Mouse (Mus musculus) limb, embryonic 13.5 days (tissue): Measurements from ENCODE around the gene Ddrgk1. TPM values are rescaled to one million over a fixed set of nuclear protein-coding genes. Genes with fewer than 3 reads are reported as not detected.

ENCODE experiments used
- ATAC-seq: fragments of 200-750 bp; cut with Nextera tagmentation; 2 replicates; pipeline ENCODE4 v1.8.0; 2017; ENCODE audit warnings: low read depth, moderate number of reproducible peaks, moderate TSS enrichment; ENCODE audit not compliant: low FRiP score
- H3K27ac ChIP-seq: fragments of 300-500 bp; sonication (generic); 2 replicates; pipeline ENCODE4 v1.5.1; 2015; ENCODE audit warnings: inconsistent platforms, mild to moderate bottlenecking, moderate library complexity
- H3K27me3 ChIP-seq: fragments of 300-500 bp; sonication (generic); 2 replicates; pipeline ENCODE4 v1.6.1; 2015; ENCODE audit warnings: mild to moderate bottlenecking, inconsistent platforms
- H3K36me3 ChIP-seq: fragments of 300-500 bp; sonication (generic); 2 replicates; pipeline ENCODE4 v1.6.1; 2015; ENCODE audit warnings: inconsistent platforms, mild to moderate bottlenecking, moderate library complexity
- H3K4me1 ChIP-seq: fragments of 300-500 bp; sonication (generic); 2 replicates; pipeline ENCODE4 v1.6.1; 2015; ENCODE audit warnings: inconsistent platforms
- H3K4me2 ChIP-seq: fragments of 300-500 bp; sonication (generic); replicated peaks from 2 replicates; pipeline ENCODE4 v1.6.1; 2015; ENCODE audit warnings: inconsistent platforms, mild to moderate bottlenecking, moderate library complexity
- H3K4me3 ChIP-seq: fragments of 300-500 bp; sonication (generic); 2 replicates; pipeline ENCODE4 v1.5.1; 2015; ENCODE audit warnings: moderate library complexity, mild to moderate bottlenecking, inconsistent platforms
- H3K9ac ChIP-seq: fragments of 300-500 bp; sonication (generic); 2 replicates; pipeline ENCODE4 v1.6.1; 2015; ENCODE audit warnings: mild to moderate bottlenecking, inconsistent platforms
- H3K9me3 ChIP-seq: fragments of 300-500 bp; sonication (generic); 2 replicates; pipeline ENCODE4 v1.6.1; 2016; ENCODE audit warnings: inconsistent platforms
- WGBS: fragments of 180-500 bp; shearing (Covaris S2); methylation state at CpG from one replicate; pipeline ENCODE4 v1.1.7; 2015; 5-methylcytosine and 5-hydroxymethylcytosine counted together
- polyA plus RNA-seq: library from polyadenylated mRNA; unstranded; fragments of >200 nt; fragmentation: Nextera tagmentation; extraction: Ambion mirVana; gene quantifications from 2 replicates; pipeline ENCODE4 v1.2.1, GENCODE M21; 2015

The Ddrgk1 gene
- polyA plus RNA-seq, 1 experiment from 2014 or later, result 64.3 TPM

DNA sequence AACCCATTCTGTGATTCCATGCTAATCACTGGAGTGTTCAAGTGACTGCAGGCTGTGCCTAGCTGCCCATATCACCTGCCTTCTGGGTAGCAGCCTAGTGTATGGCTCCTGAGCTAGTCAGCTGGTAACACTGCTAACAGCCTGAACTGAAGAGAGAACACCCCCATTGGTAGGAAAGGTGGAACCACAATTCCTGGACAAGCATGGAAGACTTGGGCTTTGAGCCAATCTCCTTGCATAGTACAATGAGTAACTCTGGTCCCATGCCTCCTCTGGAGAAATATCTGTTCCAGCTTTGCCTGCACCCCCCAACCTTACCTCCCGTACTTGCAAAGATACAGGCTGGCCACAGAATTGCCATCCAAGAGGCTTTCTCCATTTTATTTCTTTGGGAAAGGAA lies 32.0 kb downstream of the Ddrgk1 start:
- H3K36me3 ChIP-seq, result peaks cover 9% of the 10 kb centered on the region
- no peak overlapping the region for H3K27ac ChIP-seq
- H3K9ac ChIP-seq, result no peak overlapping the region
- peaks cover 49% of the 10 kb centered on the region for H3K27me3 ChIP-seq
- WGBS, result 66% methylated on average over 1 of the region's 1 CpGs
- no peaks in the 10 kb centered on the region for H3K9me3 ChIP-seq
- no peak for ATAC-seq
- H3K4me1 ChIP-seq, result peaks cover 28% of the 10 kb centered on the region
- H3K4me3 ChIP-seq, result no peak overlapping the region
- no peak overlapping the region for H3K4me2 ChIP-seq

DNA sequence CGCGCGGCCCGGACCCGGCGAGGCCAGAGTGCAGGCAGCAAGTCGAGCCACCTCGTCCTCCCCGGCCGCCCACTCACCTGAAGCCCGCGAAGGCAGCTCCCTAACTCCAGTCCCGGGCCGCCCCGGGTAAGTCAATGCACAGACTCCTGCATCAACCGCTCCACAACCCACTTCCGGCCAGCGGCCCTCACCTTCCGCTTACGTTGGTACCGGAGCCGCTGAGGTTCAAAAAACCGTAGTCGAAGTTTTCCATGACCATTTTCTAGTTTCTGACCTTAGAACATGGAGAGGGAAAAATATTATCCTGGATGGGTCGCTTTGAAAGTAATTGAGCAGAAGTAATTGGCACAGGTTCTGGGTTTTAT lies 34.6 kb downstream of the Ddrgk1 start, which contains the start of the genes Fastkd5 and Ubox5:
TSS of gene Fastkd5 (minus strand) at position 189 of the 365 bp plus-strand sequence.
TSS of gene Ubox5 (minus strand) at position 200 of the 365 bp plus-strand sequence.
- peak within 1 kb of the TSS; percentile 99 for H3K4me3 ChIP-seq
- ATAC-seq, result peak; percentile 87
- peak within 1 kb of the TSS; percentile 98 for H3K9ac ChIP-seq
- H3K9me3 ChIP-seq, result no peaks in the 10 kb centered on the region
- peak within 1 kb of the TSS; percentile 80 for H3K4me2 ChIP-seq
- H3K27ac ChIP-seq, result peak within 1 kb of the TSS; percentile 76; the same call in 1 of the 2 replicates
- H3K36me3 ChIP-seq, result peaks cover 32% of the 10 kb centered on the region
- H3K27me3 ChIP-seq, result peaks cover 23% of the 10 kb centered on the region
- under 1% methylated on average over 25 of the region's 25 CpGs for WGBS
- peaks cover 13% of the 10 kb centered on the region for H3K4me1 ChIP-seq

DNA sequence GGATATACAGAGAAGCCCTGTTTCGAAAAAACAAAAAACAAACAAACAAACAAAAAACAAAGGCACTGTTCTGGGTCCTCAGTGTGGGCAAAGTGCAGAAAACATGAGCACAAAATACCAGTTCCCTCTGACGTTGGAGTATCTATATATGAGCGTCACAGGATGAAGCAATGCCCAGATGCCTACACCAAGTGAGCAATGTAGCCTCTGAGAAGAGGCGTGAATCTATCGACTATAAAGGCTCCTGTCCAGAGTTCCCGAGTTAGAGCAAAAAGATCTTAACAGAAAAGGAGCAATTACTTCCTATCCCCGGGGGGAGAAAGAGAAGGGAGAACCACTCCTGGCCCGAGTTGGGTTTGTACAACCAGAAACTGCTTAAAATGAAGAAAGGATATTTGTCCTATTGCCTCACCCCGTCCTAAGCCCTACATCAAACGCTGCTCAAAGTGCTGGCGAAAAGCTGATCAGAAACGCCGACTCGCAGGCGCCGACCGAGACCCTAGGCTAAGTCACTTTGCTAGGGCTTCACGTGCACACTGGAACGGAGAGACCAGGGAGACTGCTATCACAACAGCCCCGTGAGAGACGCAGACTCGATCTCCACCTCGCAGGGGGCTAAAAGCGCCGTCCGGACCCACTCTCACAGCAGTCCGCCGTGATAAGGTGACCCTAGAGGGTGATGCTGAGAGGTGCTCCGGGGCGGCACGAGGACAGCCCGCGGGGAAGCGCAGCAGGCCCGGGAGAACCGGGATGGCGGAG lies 35.2 kb downstream of the Ddrgk1 start:
- Histone ChIP-seq H3K4me1 (peaks cover 7% of the 10 kb centered on the region), H3K4me3 (peak overlapping the region; percentile 99), H3K27ac (peak overlapping the region; percentile 76; the same call in 1 of the 2 replicates), H3K36me3 (peaks cover 35% of the 10 kb centered on the region), H3K9ac (peak overlapping the region; percentile 98), H3K4me2 (peak overlapping the region; percentile 80), H3K27me3 (peaks cover 18% of the 10 kb centered on the region), H3K9me3 (no peaks in the 10 kb centered on the region)
- WGBS, result 2% methylated on average over 36 of the region's 37 CpGs
- peak; percentile 57; the same call in 1 of the 2 replicates for ATAC-seq

DNA sequence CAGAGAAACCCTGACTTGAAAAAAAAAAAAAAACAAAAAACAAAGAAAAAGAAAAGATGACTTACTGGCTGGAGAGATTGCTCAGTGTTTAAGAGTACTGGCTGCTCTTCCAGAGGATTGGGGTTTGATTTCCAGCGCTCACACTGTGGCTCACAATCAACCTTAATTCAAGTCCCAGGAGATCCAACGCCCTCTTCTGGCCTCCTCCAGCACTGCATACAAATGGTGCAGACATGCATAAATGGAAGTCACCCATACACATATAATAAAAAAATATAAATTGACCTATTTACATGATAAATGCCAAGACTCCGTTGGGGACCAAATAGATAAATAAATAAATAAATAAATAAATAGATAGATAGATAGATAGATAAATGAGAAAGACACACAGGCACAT lies 36.0 kb downstream of the Ddrgk1 start:
- Histone ChIP-seq H3K4me2 (peak overlapping the region; percentile 80), H3K4me3 (peak overlapping the region; percentile 99)
- 62% methylated on average over 3 of the region's 3 CpGs for WGBS

GRCm38 (mm10) chr2:130618972-130619371 lies 45.5 kb downstream of the Ddrgk1 start:
- H3K4me3 ChIP-seq, result no peak overlapping the region
- no peaks in the 10 kb centered on the region for H3K4me1 ChIP-seq
- no peak for ATAC-seq
- no peak overlapping the region for H3K9ac ChIP-seq
- 89% methylated on average over 7 of the region's 7 CpGs for WGBS
- no peak overlapping the region for H3K4me2 ChIP-seq
- peaks cover 70% of the 10 kb centered on the region for H3K36me3 ChIP-seq
- H3K9me3 ChIP-seq, result no peaks in the 10 kb centered on the region
- no peak overlapping the region for H3K27ac ChIP-seq
- H3K27me3 ChIP-seq, result no peaks in the 10 kb centered on the region

More for the DNA sequence above, 36.0 kb downstream of the Ddrgk1 start:
- H3K9me3 ChIP-seq, result no peaks in the 10 kb centered on the region
- no peak for ATAC-seq
- no peak overlapping the region for H3K9ac ChIP-seq
- peaks cover 40% of the 10 kb centered on the region for H3K36me3 ChIP-seq
- H3K27me3 ChIP-seq, result peaks cover 9% of the 10 kb centered on the region
- peaks cover 5% of the 10 kb centered on the region for H3K4me1 ChIP-seq
- no peak overlapping the region for H3K27ac ChIP-seq

- H3K27ac ChIP-seq, result no peak overlapping the region
- peaks cover 46% of the 10 kb centered on the region for H3K36me3 ChIP-seq
- 61% methylated on average over 3 of the region's 3 CpGs for WGBS
- no peak overlapping the region for H3K4me2 ChIP-seq
- no peaks in the 10 kb centered on the region for H3K4me1 ChIP-seq
- no peak overlapping the region for H3K4me3 ChIP-seq
- ATAC-seq, result no peak
- H3K27me3 ChIP-seq, result no peaks in the 10 kb centered on the region
- H3K9ac ChIP-seq, result no peak overlapping the region
- no peaks in the 10 kb centered on the region for H3K9me3 ChIP-seq
These were observed 51.4 kb downstream of the Ddrgk1 start for GRCm38 (mm10) chr2:130613091-130613490.

Other genes with a start within 250 kb of the Ddrgk1 start
- 113 and 122 TPM in 2 replicates for gene Vps16, start 240.3 kb downstream of the Ddrgk1 start, polyA plus RNA-seq
- 16.1 and 16.4 TPM in 2 replicates for gene Pced1a, start 240.0 kb downstream of the Ddrgk1 start, polyA plus RNA-seq
- 104 and 105 TPM in 2 replicates for gene Ptpra, start 214.4 kb downstream of the Ddrgk1 start, polyA plus RNA-seq
- gene Mrps26, start 100.9 kb downstream of the Ddrgk1 start, polyA plus RNA-seq, result 80.3 and 85.4 TPM in 2 replicates
- gene Oxt, start 88.5 kb downstream of the Ddrgk1 start, polyA plus RNA-seq, result not detected in 2 replicates
- gene Avp, start 82.1 kb downstream of the Ddrgk1 start, polyA plus RNA-seq, result not detected in 2 replicates
- gene Fastkd5, start 34.6 kb downstream of the Ddrgk1 start, polyA plus RNA-seq, result 14.5 and 16.0 TPM in 2 replicates
- gene Ubox5, start 34.6 kb downstream of the Ddrgk1 start, polyA plus RNA-seq, result 15.0 and 16.2 TPM in 2 replicates
- gene Lzts3, start 21.9 kb downstream of the Ddrgk1 start, polyA plus RNA-seq, result 3.9 and 4.7 TPM in 2 replicates
- gene Itpa, start 3.0 kb upstream of the Ddrgk1 start, polyA plus RNA-seq, result 126 and 131 TPM in 2 replicates
- 1.4 and 1.7 TPM in 2 replicates for gene Slc4a11, start 32.9 kb upstream of the Ddrgk1 start, polyA plus RNA-seq
- gene 4930402H24Rik, start 241.7 kb upstream of the Ddrgk1 start, polyA plus RNA-seq, result 38.6 and 43.1 TPM in 2 replicates
- gene Atrn, start 241.8 kb upstream of the Ddrgk1 start, polyA plus RNA-seq, result 8.5 and 9.1 TPM in 2 replicates